Mouse (Mus musculus): Measurements from ENCODE around the gene Tceanc2. TPM values are rescaled to one million over a fixed set of nuclear protein-coding genes. Genes with fewer than 3 reads are reported as not detected.

Gene Tceanc2
- total and polyA plus RNA-seq, 3 experiments, result 16.5 to 34.8 (median 24.8) TPM

DNA sequence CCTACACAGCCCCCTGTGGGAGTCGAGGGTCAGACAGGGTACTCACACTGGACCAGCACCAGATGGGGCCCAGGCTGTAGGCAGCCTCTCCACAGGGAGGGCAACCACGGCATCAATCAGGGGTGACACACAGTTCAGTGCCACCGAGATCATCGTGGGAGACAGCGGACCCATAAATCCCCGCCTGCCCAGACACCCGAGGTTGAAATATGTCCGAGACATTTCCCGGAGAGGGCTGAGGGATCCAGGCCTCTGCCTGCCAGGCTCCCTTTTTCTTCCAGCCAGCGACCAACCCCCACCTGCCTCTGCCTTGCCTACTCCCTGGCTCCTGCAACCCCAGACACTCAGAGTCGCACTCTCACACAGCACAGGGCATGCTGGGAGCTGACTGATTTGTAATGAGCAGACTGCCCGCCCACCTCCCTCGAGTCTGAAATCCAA, 70.6 kb downstream of the Tceanc2 start:
- Histone ChIP-seq H3K36me3 (replicated peaks in 1 of 2; ENCODE audit: control insufficient read depth in 1 of 2, insufficient read depth in 1 of 2, low read length in 1 of 2) (peaks cover 0 to 62% of the 10 kb centered on the region in 2 experiments), H3K4me1 (ENCODE audit: control insufficient read depth in 1 of 2, insufficient read depth in 2 of 2) (no peaks in the 10 kb centered on the region), H3K27me3 (replicated peaks) (no peaks in the 10 kb centered on the region), H3K9me3 (replicated peaks; ENCODE audit: low read length) (no peaks in the 10 kb centered on the region), H3K79me2 (replicated peaks; ENCODE audit: control insufficient read depth, extremely low read depth, insufficient read depth, poor library complexity, severe bottlenecking) (no peaks in the 10 kb centered on the region), H3K4me3 (replicated peaks in 1 of 3; ENCODE audit: low read depth in 2 of 3, low read length in 2 of 3, poor library complexity in 1 of 3) (no peak overlapping the region), H3K27ac (ENCODE audit: insufficient read depth, low read depth) (no peak overlapping the region), H3K4me2 (ENCODE audit: insufficient read depth, low read depth, poor library complexity, severe bottlenecking) (no peak overlapping the region), H3K9ac (ENCODE audit: insufficient read depth, low read depth) (no peak overlapping the region)
- dilution Hi-C loops (cut with MboI; ENCODE audit: extremely low pct_ligation_motif_present, extremely low pct_unique_long_range_greater_than_20kb, low sequenced_read_pairs) (no loop called here), in situ Hi-C loops (cut with MboI; ENCODE audit: low pct_ligation_motif_present, low pct_unique_long_range_greater_than_20kb, low sequenced_read_pairs) (no loop called here)
- TF ChIP-seq TBP (conservative IDR thresholded peaks at IDR 0.05; ENCODE audit: low read depth, low read length), result no peak
- no peak for TF ChIP-seq MEF2A (IDR thresholded peaks at IDR 0.05; ENCODE audit: borderline replicate concordance, low read depth, low read length)
- no peak for TF ChIP-seq MYC (IDR thresholded peaks at IDR 0.05; ENCODE audit: low read depth, low read length)
- TF ChIP-seq SIN3A (IDR thresholded peaks at IDR 0.05; ENCODE audit: low read length), result no peak
- TF ChIP-seq MAZ (IDR thresholded peaks at IDR 0.05; ENCODE audit: low read depth, low read length), result no peak
- TF ChIP-seq PAX5 (IDR thresholded peaks at IDR 0.05; ENCODE audit: low read length), result no peak
- TF ChIP-seq CHD1 (IDR thresholded peaks at IDR 0.05; ENCODE audit: low read depth, low read length), result no peak
- no peak for TF ChIP-seq TCF12 (IDR thresholded peaks at IDR 0.05; ENCODE audit: low read depth, low read length)
- no peak for TF ChIP-seq USF2 (conservative IDR thresholded peaks at IDR 0.05; ENCODE audit: low read depth, low read length)
- no peak for TF ChIP-seq NELFE (IDR thresholded peaks at IDR 0.05; ENCODE audit: low read depth, low read length)
- no peak for TF ChIP-seq ZKSCAN1 (IDR thresholded peaks at IDR 0.05; ENCODE audit: borderline replicate concordance, low read depth, low read length)
- TF ChIP-seq MAX (IDR thresholded peaks at IDR 0.05; ENCODE audit: low read length), result no peak
- DNase-seq (ENCODE audit: extremely low read depth), result no peak

DNA sequence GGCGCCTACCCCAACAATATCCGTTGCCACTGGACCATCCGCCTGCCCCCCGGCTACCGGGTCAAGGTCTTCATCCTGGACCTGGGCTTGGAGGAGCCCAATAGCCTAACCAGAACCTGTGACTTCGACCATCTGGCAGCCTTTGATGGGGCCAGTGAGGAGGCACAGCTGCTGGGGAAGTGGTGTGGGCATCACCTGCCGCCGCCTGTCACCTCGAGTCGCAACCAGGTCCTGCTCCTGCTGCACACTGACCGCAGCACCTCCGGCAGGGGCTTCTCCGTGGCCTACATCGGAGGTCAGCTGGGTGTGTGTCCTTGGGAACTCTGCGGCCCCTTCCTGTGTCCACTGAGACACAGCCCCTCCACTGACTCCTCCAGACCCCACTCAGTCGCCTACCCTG, 72.1 kb downstream of the Tceanc2 start:
- DNase-seq (ENCODE audit: extremely low read depth), result no peak
- dilution Hi-C loops (cut with MboI; ENCODE audit: extremely low pct_ligation_motif_present, extremely low pct_unique_long_range_greater_than_20kb, low sequenced_read_pairs), result no loop called here
- H3K36me3 ChIP-seq (replicated peaks in 1 of 2; ENCODE audit: control insufficient read depth in 1 of 2, insufficient read depth in 1 of 2, low read length in 1 of 2), result peaks cover 0 to 71% of the 10 kb centered on the region in 2 experiments
- no peaks in the 10 kb centered on the region for H3K27me3 ChIP-seq (replicated peaks)
- in situ Hi-C loops (cut with MboI; ENCODE audit: low pct_ligation_motif_present, low pct_unique_long_range_greater_than_20kb, low sequenced_read_pairs), result no loop called here
- H3K9me3 ChIP-seq (replicated peaks; ENCODE audit: low read length), result no peaks in the 10 kb centered on the region
- H3K4me1 ChIP-seq (ENCODE audit: control insufficient read depth in 1 of 2, insufficient read depth in 2 of 2), result peaks cover 0 to 3% of the 10 kb centered on the region in 2 experiments; a peak in 1 of 4 replicates
- TF ChIP-seq POLR2A (IDR thresholded peaks at IDR 0.05; ENCODE audit: low read depth, low read length) (no peak), MAX (IDR thresholded peaks at IDR 0.05; ENCODE audit: low read length) (no peak), MAZ (IDR thresholded peaks at IDR 0.05; ENCODE audit: low read depth, low read length) (no peak), UBTF (IDR thresholded peaks at IDR 0.05; ENCODE audit: low read depth, low read length) (no peak), MYC (IDR thresholded peaks at IDR 0.05; ENCODE audit: low read depth, low read length) (no peak)
- no peak overlapping the region for H3K9ac ChIP-seq (ENCODE audit: insufficient read depth, low read depth)
- no peak overlapping the region for H3K4me3 ChIP-seq (replicated peaks in 1 of 3; ENCODE audit: low read depth in 2 of 3, low read length in 2 of 3, poor library complexity in 1 of 3)
- H3K4me2 ChIP-seq (ENCODE audit: insufficient read depth, low read depth, poor library complexity, severe bottlenecking), result no peak overlapping the region
- no peak overlapping the region for H3K27ac ChIP-seq (ENCODE audit: insufficient read depth, low read depth)
- no peaks in the 10 kb centered on the region for H3K79me2 ChIP-seq (replicated peaks; ENCODE audit: control insufficient read depth, extremely low read depth, insufficient read depth, poor library complexity, severe bottlenecking)

DNA sequence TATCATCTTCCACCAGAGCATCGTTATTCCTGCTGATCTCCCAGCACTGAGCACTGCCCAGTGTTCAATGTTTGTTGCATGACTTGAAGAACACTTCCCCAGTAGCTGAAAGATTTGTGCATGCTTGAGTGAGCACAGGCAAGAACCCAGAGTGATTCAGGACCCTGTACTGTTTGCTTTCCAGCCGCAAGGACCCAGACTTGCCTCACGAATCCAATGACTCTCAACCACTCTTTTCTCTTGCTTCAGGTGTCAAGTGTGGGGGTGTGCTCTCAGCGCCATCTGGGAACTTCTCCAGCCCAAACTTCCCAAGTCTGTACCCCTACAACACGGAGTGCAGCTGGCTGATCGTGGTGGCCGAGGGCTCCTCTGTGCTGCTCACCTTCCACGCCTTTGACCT, 76.7 kb downstream of the Tceanc2 start:
- Histone ChIP-seq H3K36me3 (replicated peaks in 1 of 2; ENCODE audit: control insufficient read depth in 1 of 2, insufficient read depth in 1 of 2, low read length in 1 of 2) (peaks cover 0 to 76% of the 10 kb centered on the region in 2 experiments), H3K4me2 (ENCODE audit: insufficient read depth, low read depth, poor library complexity, severe bottlenecking) (no peak overlapping the region), H3K27me3 (replicated peaks) (no peaks in the 10 kb centered on the region), H3K9ac (ENCODE audit: insufficient read depth, low read depth) (no peak overlapping the region), H3K27ac (ENCODE audit: insufficient read depth, low read depth) (no peak overlapping the region), H3K4me3 (replicated peaks in 1 of 3; ENCODE audit: low read depth in 2 of 3, low read length in 2 of 3, poor library complexity in 1 of 3) (no peak overlapping the region), H3K79me2 (replicated peaks; ENCODE audit: control insufficient read depth, extremely low read depth, insufficient read depth, poor library complexity, severe bottlenecking) (no peaks in the 10 kb centered on the region), H3K9me3 (replicated peaks; ENCODE audit: low read length) (no peaks in the 10 kb centered on the region), H3K4me1 (ENCODE audit: control insufficient read depth in 1 of 2, insufficient read depth in 2 of 2) (peaks cover 3 to 19% of the 10 kb centered on the region in 2 experiments; a peak in 2 of 4 replicates)
- TF ChIP-seq ETS1 (conservative IDR thresholded peaks at IDR 0.05; ENCODE audit: low read depth, low read length), result no peak
- TF ChIP-seq BHLHE40 (IDR thresholded peaks at IDR 0.05; ENCODE audit: low read depth, low read length), result no peak
- no peak for TF ChIP-seq MAX (IDR thresholded peaks at IDR 0.05; ENCODE audit: low read length)
- no peak for TF ChIP-seq CHD2 (IDR thresholded peaks at IDR 0.05; ENCODE audit: low read length)
- no peak for TF ChIP-seq ZKSCAN1 (IDR thresholded peaks at IDR 0.05; ENCODE audit: borderline replicate concordance, low read depth, low read length)
- TF ChIP-seq GABPA (IDR thresholded peaks at IDR 0.05; ENCODE audit: insufficient replicate concordance, low read depth, low read length), result no peak
- no peak for TF ChIP-seq NELFE (IDR thresholded peaks at IDR 0.05; ENCODE audit: low read depth, low read length)
- TF ChIP-seq SMC3 (IDR thresholded peaks at IDR 0.05; ENCODE audit: low read depth, low read length), result no peak
- TF ChIP-seq MAFK (IDR thresholded peaks at IDR 0.05; ENCODE audit: insufficient replicate concordance, low read length), result no peak
- TF ChIP-seq TCF12 (IDR thresholded peaks at IDR 0.05; ENCODE audit: low read depth, low read length), result no peak
- no peak for TF ChIP-seq EP300 (IDR thresholded peaks at IDR 0.05; ENCODE audit: low read length)
- TF ChIP-seq E2F4 (IDR thresholded peaks at IDR 0.05; ENCODE audit: insufficient replicate concordance, low read depth, low read length), result no peak
- no peak for TF ChIP-seq IRF4 (IDR thresholded peaks at IDR 0.05; ENCODE audit: low read depth, low read length)
- dilution Hi-C loops (cut with MboI; ENCODE audit: extremely low pct_ligation_motif_present, extremely low pct_unique_long_range_greater_than_20kb, low sequenced_read_pairs) (no loop called here), in situ Hi-C loops (cut with MboI; ENCODE audit: low pct_ligation_motif_present, low pct_unique_long_range_greater_than_20kb, low sequenced_read_pairs) (no loop called here)
- DNase-seq (ENCODE audit: extremely low read depth), result no peak

Data from CH12.LX (cell line).